ENCODE assay signal across 10 mouse cellular contexts in the genomic region with DNA sequence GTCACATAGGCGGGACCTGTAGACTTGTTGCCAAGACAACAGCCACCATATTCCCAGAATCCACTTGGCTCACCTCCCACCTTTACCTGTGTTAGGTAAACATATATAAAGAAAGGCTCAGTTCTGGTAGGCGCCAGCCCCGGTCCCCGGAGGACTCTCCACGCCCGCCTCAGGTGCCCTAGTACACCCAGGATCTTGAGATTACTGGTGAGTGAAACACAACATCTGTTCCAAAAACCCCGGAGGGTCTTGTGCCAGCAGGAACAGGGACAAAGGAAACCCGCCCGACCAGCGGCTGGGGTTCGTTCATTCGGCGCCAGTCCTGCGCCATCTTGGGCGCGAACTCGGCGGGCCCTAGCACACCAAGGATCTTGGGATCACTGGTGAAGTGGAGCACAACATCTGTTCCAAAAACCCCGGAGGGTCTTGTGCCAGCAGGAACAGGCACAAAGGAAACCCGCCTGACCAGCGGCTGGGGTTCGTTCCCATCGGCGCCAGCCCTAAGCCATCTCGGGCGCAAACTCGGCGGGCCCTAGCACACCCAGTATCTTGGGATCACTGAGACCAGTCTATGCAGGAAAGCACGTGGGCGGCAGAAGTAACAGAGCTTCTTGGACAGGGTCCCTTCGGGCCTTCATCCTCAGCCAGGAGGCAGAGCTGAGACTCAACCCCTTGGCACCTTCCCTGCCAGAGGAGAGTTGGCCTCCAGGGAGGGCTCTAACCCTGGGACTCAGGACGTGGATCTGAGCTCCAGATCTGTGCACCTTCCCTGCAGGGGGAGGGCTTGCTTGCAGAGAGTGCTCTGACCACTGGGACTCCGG. TPM values are rescaled to one million over a fixed set of nuclear protein-coding genes. Genes with fewer than 3 reads are reported as not detected.
DNase-seq lines count a peak whose midpoint lies in the region; ATAC-seq and TF ChIP-seq lines count a peak whose summit lies in the region.
"Had no signal": no experiment of that assay in that cellular context is flagged by ENCODE, and none has a peak within 500 bp of the region (broad histone marks: within the 10 kb centered on the region; RNA-seq: fewer than 3 reads in every experiment).

No protein-coding gene starts in this region.

- no peak overlapping the region for H3K27ac ChIP-seq in heart, embryonic 14.5 days (replicated peaks in 1 of 2; ENCODE audit: control insufficient read depth in 1 of 2, insufficient read depth in 1 of 2, low read depth in 2 of 2, low read length in 2 of 2)
- peak overlapping the region; percentile 16 for H3K27ac ChIP-seq in embryonic facial prominence, embryonic 14.5 days (replicated peaks; ENCODE audit: low read depth, low read length)
- peak overlapping the region; percentile 53 for H3K27ac ChIP-seq in hindbrain, embryonic 16.5 days (ENCODE audit: low read depth, low read length)
- peak overlapping the region; percentile 73 for H3K27ac ChIP-seq in left cerebral cortex, adult 2 months
- H3K27ac ChIP-seq in small intestine, adult 2 months (ENCODE audit: insufficient read depth, low read depth, low read length) = no peak overlapping the region

- TF ChIP-seq POLR2A in small intestine, adult 2 months (IDR thresholded peaks at IDR 0.05; ENCODE audit: low read depth, low read length) = no peak; the same call in 1 of the 2 replicates

- no peak; the same call in 1 of the 2 replicates for TF ChIP-seq CTCF in left cerebral cortex, adult 2 months (IDR thresholded peaks at IDR 0.05)
- TF ChIP-seq CTCF in small intestine, adult 2 months (IDR thresholded peaks at IDR 0.05; ENCODE audit: extremely low read depth, insufficient read length, insufficient replicate concordance, low read depth, low read length) = no peak

- WGBS in heart, embryonic 14.5 days = 9% methylated on average over 33 of the region's 33 CpGs
- 4% methylated on average over 26 of the region's 33 CpGs for WGBS in embryonic facial prominence, embryonic 14.5 days
- 5% methylated on average over 33 of the region's 33 CpGs for WGBS in hindbrain, embryonic 16.5 days
- WGBS in small intestine, adult 2 months = 11% methylated on average over 33 of the region's 33 CpGs

- 0 out of 2 replicates have a peak, but pooled peaks have one; percentile 41 for ATAC-seq in heart, embryonic 14.5 days (ENCODE audit: insufficient number of reproducible peaks, insufficient read depth, low FRiP score, low read depth)
- peak; percentile 77 for ATAC-seq in embryonic facial prominence, embryonic 14.5 days (ENCODE audit: low read depth)
- ATAC-seq in hindbrain, embryonic 16.5 days = peak; percentile 83
- ATAC-seq in megakaryocyte progenitor cell, adult 5-6 weeks (replicated peaks; ENCODE audit: poor library complexity) = no peak
- ATAC-seq: Patski had no signal

- peak overlapping the region; percentile 43 to 61 for H3K4me3 ChIP-seq in heart, embryonic 14.5 days (ENCODE audit: control insufficient read depth in 1 of 2, insufficient read depth in 1 of 2, low read depth in 1 of 2, low read length in 2 of 2)
- peak overlapping the region; percentile 46 for H3K4me3 ChIP-seq in embryonic facial prominence, embryonic 14.5 days (ENCODE audit: low read depth, low read length)
- H3K4me3 ChIP-seq in hindbrain, embryonic 16.5 days (ENCODE audit: low read length) = peak overlapping the region; percentile 43
- peak overlapping the region; percentile 51 for H3K4me3 ChIP-seq in left cerebral cortex, adult 2 months
- H3K4me3 ChIP-seq in small intestine, adult 2 months (ENCODE audit: low read depth, low read length) = peak overlapping the region; percentile 76
- H3K4me3 ChIP-seq: megakaryocyte, embryonic 14.5 days had no signal

- H3K27me3 ChIP-seq in heart, embryonic 14.5 days (ENCODE audit: control insufficient read depth, insufficient read depth, low read length) = no peaks in the 10 kb centered on the region
- H3K27me3 ChIP-seq in embryonic facial prominence, embryonic 14.5 days (replicated peaks; ENCODE audit: control insufficient read depth, insufficient read depth, low read length) = no peaks in the 10 kb centered on the region
- H3K27me3 ChIP-seq in hindbrain, embryonic 16.5 days (replicated peaks; ENCODE audit: control insufficient read depth, insufficient read depth, low read length) = no peaks in the 10 kb centered on the region
- no peaks in the 10 kb centered on the region for H3K27me3 ChIP-seq in small intestine, adult 2 months (ENCODE audit: control insufficient read depth, insufficient read depth, low read length)
- H3K27me3 ChIP-seq: Patski had no signal

- no peak for DNase-seq in heart, adult 8-10 months (ENCODE audit: low spot score)
- DNase-seq in embryonic facial prominence, embryonic 14.5 days (ENCODE audit: low spot score) = peak; percentile 83
- peak; percentile 41 to 43 for DNase-seq in left cerebral cortex, adult 2 months (ENCODE audit: extremely low spot score in 1 of 2, low spot score in 2 of 2)
- peak; percentile 35 for DNase-seq in lung, postnatal 36 days

- H3K4me2 ChIP-seq in heart, embryonic 14.5 days (ENCODE audit: low read length) = peak overlapping the region; percentile 74
- H3K4me2 ChIP-seq in embryonic facial prominence, embryonic 14.5 days (ENCODE audit: low read depth, low read length) = peak overlapping the region; percentile 63
- peak overlapping the region; percentile 78 for H3K4me2 ChIP-seq in hindbrain, embryonic 16.5 days (ENCODE audit: low read length)

- H3K9me3 ChIP-seq in heart, embryonic 14.5 days (ENCODE audit: control insufficient read depth, low read length) = 0 out of 2 replicates have a peak, but pooled peaks cover 3% of the 10 kb centered on the region
- H3K9me3 ChIP-seq in embryonic facial prominence, embryonic 14.5 days (ENCODE audit: control insufficient read depth, low read length) = no peaks in the 10 kb centered on the region
- no peaks in the 10 kb centered on the region for H3K9me3 ChIP-seq in hindbrain, embryonic 16.5 days (ENCODE audit: control insufficient read depth, low read length)
- H3K9me3 ChIP-seq: megakaryocyte, embryonic 14.5 days had no signal

- H3K9ac ChIP-seq in heart, embryonic 14.5 days (ENCODE audit: low read length) = peak overlapping the region; percentile 73
- peak overlapping the region; percentile 63 for H3K9ac ChIP-seq in embryonic facial prominence, embryonic 14.5 days (ENCODE audit: low read depth, low read length)
- H3K9ac ChIP-seq in hindbrain, embryonic 16.5 days (ENCODE audit: low read depth, low read length) = peak overlapping the region; percentile 59

- H3K4me1 ChIP-seq in heart, embryonic 14.5 days (ENCODE audit: control insufficient read depth in 2 of 2, insufficient read depth in 2 of 2, low read length in 2 of 2) = peaks cover 0 to 4% of the 10 kb centered on the region in 2 experiments; a peak in 1 of 4 replicates
- no peaks in the 10 kb centered on the region for H3K4me1 ChIP-seq in embryonic facial prominence, embryonic 14.5 days (ENCODE audit: control insufficient read depth, insufficient read depth, low read length)
- no peaks in the 10 kb centered on the region for H3K4me1 ChIP-seq in hindbrain, embryonic 16.5 days (ENCODE audit: control insufficient read depth, insufficient read depth, low read depth, low read length)
- no peaks in the 10 kb centered on the region for H3K4me1 ChIP-seq in small intestine, adult 2 months (ENCODE audit: control insufficient read depth, insufficient read depth, insufficient read length, low read length)
- H3K4me1 ChIP-seq: megakaryocyte, embryonic 14.5 days had no signal

- H3K36me3 ChIP-seq in heart, embryonic 14.5 days (ENCODE audit: control insufficient read depth, insufficient read depth, low read length) = 0 out of 2 replicates have a peak, but pooled peaks cover 4% of the 10 kb centered on the region
- H3K36me3 ChIP-seq in embryonic facial prominence, embryonic 14.5 days (ENCODE audit: control insufficient read depth, insufficient read depth, low read length) = no peaks in the 10 kb centered on the region
- H3K36me3 ChIP-seq in hindbrain, embryonic 16.5 days (ENCODE audit: control insufficient read depth, insufficient read depth, low read length) = no peaks in the 10 kb centered on the region; the same call in 1 of the 2 replicates
- H3K36me3 ChIP-seq in small intestine, adult 2 months (ENCODE audit: control insufficient read depth, insufficient read depth, low read length) = peaks cover 1% of the 10 kb centered on the region

- intact Hi-C loops in left cerebral cortex, adult 2 months (cut with DNase I) = no loop called here

RNA-seq across cellular contexts. Expression of a gene that starts 56.6 kb away (rescaled TPM):
- polyA plus RNA-seq in heart, embryonic 14.5 days (2014; fragmentation: Nextera tagmentation; extraction: Ambion mirVana) = 35.1 and 38.0 TPM in 2 replicates
- 10 to 100 TPM; 15.3 to 17.8 (median 17.6) TPM for total RNA-seq in heart, adult 8-10 months (2022)
- 9.4 and 14.2 TPM in 2 replicates for polyA plus RNA-seq in embryonic facial prominence, embryonic 14.5 days (2014; fragmentation: Nextera tagmentation; extraction: Ambion mirVana)
- polyA plus RNA-seq in hindbrain, embryonic 16.5 days (2015; fragmentation: Nextera tagmentation; extraction: Ambion mirVana) = 15.2 and 18.2 TPM in 2 replicates
- total RNA-seq in left cerebral cortex, adult 2 months (2021) = 1 to 10 TPM; 6.7 to 8.1 TPM
- 2.8 and 8.8 TPM in 2 replicates for polyA plus RNA-seq in small intestine, adult 2 months (2012; rRNA removed)
- total RNA-seq in megakaryocyte progenitor cell, adult 5-6 weeks (2015) = 0.84 and 2.2 TPM in 2 replicates
- 1.1 and 2.5 TPM in 2 replicates for total RNA-seq in megakaryocyte progenitor cell, adult 5-6 weeks (2017)
- polyA plus RNA-seq: Patski had no signal

Comparison
In these comparisons a context has a peak if more than half of its experiments do, and no peak if none do; other contexts are left out.
1. H3K27ac ChIP-seq: peak in embryonic facial prominence, embryonic 14.5 days (single experiment), hindbrain, embryonic 16.5 days (single experiment) and left cerebral cortex, adult 2 months (single experiment); none in heart, embryonic 14.5 days (0 of 2) and small intestine, adult 2 months (single experiment).
2. Peak in every context shown above with its lines, with median percentiles within 50 percentile points of each other: H3K4me2 ChIP-seq, H3K4me3 ChIP-seq and H3K9ac ChIP-seq.